Mouse (Mus musculus) limb, embryonic 10.5 days (tissue): ENCODE measurements at regions not wholly inside any gene's neighbourhood (a gene's known extent, or its start where the extent isn't known, plus 50 kb on each side); places are given as distances from the start of the nearest gene placed in this dataset.

Experiments
- DNase-seq: peaks from one replicate; pipeline ENCODE4 v3.0.0-alpha.2; 2017; ENCODE audit warnings: low spot score
- H3K27ac ChIP-seq: fragments of 300-500 bp; sonication (generic); 2 replicates; pipeline ENCODE4 v1.5.1; 2016; ENCODE audit warnings: mild to moderate bottlenecking
- H3K27me3 ChIP-seq: fragments of 300-500 bp; sonication (generic); 2 replicates; pipeline ENCODE4 v1.6.1; 2016; ENCODE audit warnings: low read depth, mild to moderate bottlenecking; ENCODE audit not compliant: poor library complexity, severe bottlenecking
- H3K36me3 ChIP-seq: fragments of 300-500 bp; sonication (generic); 2 replicates; pipeline ENCODE4 v1.6.1; 2016; ENCODE audit warnings: mild to moderate bottlenecking, moderate library complexity
- H3K4me1 ChIP-seq: fragments of 300-500 bp; sonication (generic); 2 replicates; pipeline ENCODE4 v1.6.1; 2016
- H3K4me3 ChIP-seq: fragments of 300-500 bp; sonication (generic); 2 replicates; pipeline ENCODE4 v1.5.1; 2016; ENCODE audit warnings: mild to moderate bottlenecking, moderate library complexity
- H3K9me3 ChIP-seq: fragments of 300-500 bp; sonication (generic); replicated peaks from 2 replicates; pipeline ENCODE4 v1.6.1; 2016; ENCODE audit warnings: mild to moderate bottlenecking
- WGBS: fragments of 180-500 bp; shearing (Covaris S2); methylation state at CpG from one replicate; pipeline ENCODE4 v1.1.7; 2016; 5-methylcytosine and 5-hydroxymethylcytosine counted together

DNA sequence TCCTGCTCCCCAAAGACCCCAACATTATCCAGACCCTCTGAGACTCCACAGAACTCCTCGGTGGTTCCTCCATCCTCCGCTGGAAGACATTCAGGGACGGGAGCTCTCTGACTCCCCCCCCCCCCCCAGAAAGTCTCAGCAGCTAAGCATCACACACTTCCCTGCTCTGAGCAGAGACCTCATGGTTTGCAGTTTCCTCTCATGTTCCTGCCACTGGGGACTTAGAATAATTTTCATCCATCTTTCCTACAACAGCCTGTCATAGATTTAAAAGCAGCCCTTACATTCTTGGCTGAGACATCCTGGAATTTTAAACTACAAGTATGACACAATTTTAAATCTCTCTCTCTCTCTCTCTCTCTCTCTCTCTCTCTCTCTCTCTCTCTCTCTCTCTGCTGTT, 69.2 kb downstream of the Gpr65 start:
- Histone ChIP-seq H3K27me3 (no peaks in the 10 kb centered on the region), H3K27ac (no peak overlapping the region), H3K4me1 (peaks cover 4% of the 10 kb centered on the region; the same call in 1 of the 2 replicates), H3K4me3 (no peak overlapping the region), H3K36me3 (no peaks in the 10 kb centered on the region), H3K9me3 (no peaks in the 10 kb centered on the region)
- no peak for DNase-seq
- WGBS = 63% methylated on average over 3 of the region's 3 CpGs

GRCm38 (mm10) chr12:98339536-98339935, 71.1 kb downstream of the Gpr65 start:
- DNase-seq = no peak
- Histone ChIP-seq H3K27me3 (no peaks in the 10 kb centered on the region), H3K36me3 (no peaks in the 10 kb centered on the region), H3K4me3 (no peak overlapping the region), H3K4me1 (no peaks in the 10 kb centered on the region; the same call in 1 of the 2 replicates), H3K27ac (no peak overlapping the region), H3K9me3 (no peaks in the 10 kb centered on the region)
- 93% methylated on average over 9 of the region's 9 CpGs for WGBS

- no peaks in the 10 kb centered on the region; the same call in 1 of the 2 replicates for H3K4me1 ChIP-seq
- H3K36me3 ChIP-seq = no peaks in the 10 kb centered on the region
- H3K9me3 ChIP-seq = no peaks in the 10 kb centered on the region
- no peak overlapping the region for H3K4me3 ChIP-seq
- DNase-seq = peak; percentile 41
- WGBS = 82% methylated on average over 2 of the region's 2 CpGs
- no peak overlapping the region for H3K27ac ChIP-seq
- H3K27me3 ChIP-seq = no peaks in the 10 kb centered on the region
These were observed 73.7 kb downstream of the Gpr65 start for GRCm38 (mm10) chr12:98342158-98342557.

DNA sequence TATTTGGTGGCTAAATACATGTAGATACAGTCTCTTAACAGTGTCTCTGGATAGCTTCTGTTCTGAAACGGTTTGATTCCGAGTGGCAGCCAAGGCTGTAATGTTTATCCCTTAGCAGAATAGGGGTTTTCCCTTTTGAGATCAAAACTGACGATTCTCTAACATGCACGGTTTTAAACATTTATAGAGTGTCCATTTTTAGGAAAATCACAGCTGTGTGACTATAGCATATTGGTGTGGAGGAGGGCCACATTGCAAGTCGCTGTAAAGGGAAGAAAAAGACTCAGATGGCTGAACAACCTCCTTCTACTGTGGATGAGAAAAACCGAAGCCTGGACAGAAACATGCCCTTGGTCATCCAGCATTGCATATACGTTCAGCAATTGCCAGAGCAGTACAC, 75.2 kb downstream of the Gpr65 start:
- Histone ChIP-seq H3K9me3 (no peaks in the 10 kb centered on the region), H3K36me3 (no peaks in the 10 kb centered on the region), H3K27ac (no peak overlapping the region), H3K4me3 (no peak overlapping the region), H3K4me1 (no peaks in the 10 kb centered on the region), H3K27me3 (no peaks in the 10 kb centered on the region)
- DNase-seq = no peak
- WGBS = 88% methylated on average over 7 of the region's 7 CpGs

- Histone ChIP-seq H3K36me3 (no peaks in the 10 kb centered on the region), H3K27me3 (no peaks in the 10 kb centered on the region), H3K4me3 (no peak overlapping the region), H3K27ac (no peak overlapping the region), H3K4me1 (no peaks in the 10 kb centered on the region), H3K9me3 (no peaks in the 10 kb centered on the region)
- WGBS = 86% methylated on average over 6 of the region's 6 CpGs
- DNase-seq = no peak
These were observed 78.6 kb downstream of the Gpr65 start for GRCm38 (mm10) chr12:98347056-98347455.

DNA sequence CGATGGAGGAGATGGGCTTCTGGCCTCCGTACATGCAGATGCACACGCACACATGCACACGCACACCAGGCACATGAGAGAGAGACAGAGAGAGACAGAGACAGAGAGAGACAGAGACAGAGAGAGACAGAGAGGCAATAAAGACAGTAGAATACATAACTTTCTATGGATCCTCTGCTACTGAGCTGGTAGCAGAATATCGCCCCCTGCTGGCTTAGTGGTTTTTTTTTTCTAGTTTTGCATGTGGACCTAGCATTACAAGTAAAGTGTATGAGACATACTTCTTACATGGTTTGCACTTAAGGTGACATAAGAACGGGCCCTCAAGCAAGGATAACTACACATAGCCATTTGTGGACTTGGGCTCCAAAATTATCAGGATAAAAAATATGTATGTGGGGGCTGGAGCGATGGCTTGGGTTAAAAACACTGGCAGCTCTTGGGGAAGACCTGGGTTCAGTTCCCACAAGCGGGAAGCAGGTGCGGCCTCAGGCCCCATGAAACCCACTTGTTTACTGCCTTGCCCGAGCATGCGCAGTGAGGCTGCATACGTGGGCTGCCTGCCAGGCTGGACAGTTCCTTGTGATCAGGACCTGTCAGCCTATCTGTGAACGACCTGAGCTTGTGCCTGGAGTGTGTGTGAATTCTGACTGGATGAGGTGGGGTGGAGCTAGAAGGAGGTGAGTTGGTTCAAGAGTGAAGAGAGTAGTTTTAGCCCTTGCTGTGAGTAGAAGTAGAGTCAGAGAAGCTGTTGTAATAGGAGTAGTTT, 79.3 kb downstream of the Gpr65 start:
- no peak for DNase-seq
- Histone ChIP-seq H3K27me3 (no peaks in the 10 kb centered on the region), H3K4me3 (no peak overlapping the region), H3K36me3 (no peaks in the 10 kb centered on the region), H3K4me1 (no peaks in the 10 kb centered on the region), H3K9me3 (no peaks in the 10 kb centered on the region), H3K27ac (no peak overlapping the region)
- 77% methylated on average over 13 of the region's 13 CpGs for WGBS

DNA sequence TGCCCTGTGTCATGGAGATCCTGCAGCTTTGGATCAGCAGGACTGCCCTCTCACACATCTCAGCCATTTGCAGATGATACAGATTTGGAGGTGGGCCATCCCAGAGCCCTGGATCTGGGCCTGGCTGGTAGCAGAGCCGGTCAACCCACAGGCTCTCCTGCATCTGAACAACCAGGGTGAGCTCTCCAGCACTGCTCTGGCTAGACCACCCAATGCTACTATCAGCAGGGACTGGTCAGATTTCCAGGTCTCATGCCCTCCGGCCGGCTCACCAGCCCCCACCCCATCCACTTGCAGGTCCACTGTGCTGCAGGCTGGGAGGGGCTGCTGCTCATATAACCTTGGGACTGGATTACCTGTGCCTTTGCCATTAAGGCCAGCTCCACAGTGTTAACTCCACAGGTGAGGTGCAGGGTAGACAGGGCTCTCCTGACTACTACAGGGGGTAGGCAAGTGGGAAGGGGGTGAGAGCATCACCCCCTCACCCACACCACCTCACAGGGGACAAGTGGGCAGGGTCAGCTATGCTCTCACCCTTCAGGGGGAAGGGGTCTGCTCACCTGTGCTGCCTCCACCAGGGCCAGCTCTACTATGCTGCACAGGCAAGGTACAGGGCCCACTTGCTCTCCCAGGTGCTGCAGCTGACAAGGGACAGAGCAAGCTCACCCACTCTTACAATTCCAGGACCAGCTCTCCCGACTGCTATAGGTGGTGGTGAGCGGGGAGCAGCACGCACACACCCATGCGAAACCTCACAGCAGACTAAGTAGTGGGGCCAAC, 81.6 kb downstream of the Gpr65 start:
- DNase-seq = no peak
- Histone ChIP-seq H3K4me1 (no peaks in the 10 kb centered on the region), H3K4me3 (no peak overlapping the region), H3K27me3 (no peaks in the 10 kb centered on the region), H3K27ac (no peak overlapping the region), H3K9me3 (no peaks in the 10 kb centered on the region), H3K36me3 (no peaks in the 10 kb centered on the region)
- 91% methylated on average over 7 of the region's 7 CpGs for WGBS

- Histone ChIP-seq H3K9me3 (no peaks in the 10 kb centered on the region), H3K4me3 (no peak overlapping the region), H3K4me1 (no peaks in the 10 kb centered on the region), H3K27ac (no peak overlapping the region), H3K27me3 (no peaks in the 10 kb centered on the region), H3K36me3 (no peaks in the 10 kb centered on the region)
- no peak for DNase-seq
- 95% methylated on average over 2 of the region's 2 CpGs for WGBS
These were observed 84.0 kb downstream of the Gpr65 start for GRCm38 (mm10) chr12:98352401-98352800.

GRCm38 (mm10) chr12:98354545-98354944, 86.1 kb downstream of the Gpr65 start:
- no peak for DNase-seq
- Histone ChIP-seq H3K36me3 (no peaks in the 10 kb centered on the region), H3K27ac (no peak overlapping the region), H3K4me3 (no peak overlapping the region), H3K27me3 (no peaks in the 10 kb centered on the region), H3K9me3 (no peaks in the 10 kb centered on the region), H3K4me1 (no peaks in the 10 kb centered on the region)
- WGBS = 74% methylated on average over 1 of the region's 1 CpGs

GRCm38 (mm10) chr12:98367583-98367982, 99.1 kb downstream of the Gpr65 start:
- Histone ChIP-seq H3K4me1 (peaks cover 15% of the 10 kb centered on the region), H3K27ac (no peak overlapping the region), H3K9me3 (no peaks in the 10 kb centered on the region), H3K36me3 (no peaks in the 10 kb centered on the region), H3K27me3 (no peaks in the 10 kb centered on the region), H3K4me3 (no peak overlapping the region)
- 85% methylated on average over 2 of the region's 2 CpGs for WGBS
- no peak for DNase-seq

DNA sequence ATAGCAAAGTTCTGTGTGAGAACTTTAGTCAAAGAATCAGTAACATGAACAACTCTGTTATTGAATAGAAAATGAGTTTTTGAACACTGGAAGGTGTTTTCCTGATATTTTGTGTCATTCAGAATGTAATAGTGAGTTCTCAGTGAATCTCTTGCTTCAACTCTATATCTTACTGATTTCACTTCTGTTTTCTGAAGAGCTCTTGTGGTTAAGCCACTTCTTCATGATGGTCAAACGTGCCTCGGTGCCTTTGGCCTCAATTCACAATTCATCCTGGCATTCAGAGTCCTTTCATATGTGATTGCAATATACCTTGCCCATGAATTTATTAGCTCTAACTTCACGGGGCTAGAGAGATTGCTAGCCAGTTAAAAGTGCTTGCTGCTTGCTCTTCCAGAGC, 102.3 kb downstream of the Gpr65 start:
- WGBS = 72% methylated on average over 3 of the region's 3 CpGs
- Histone ChIP-seq H3K36me3 (no peaks in the 10 kb centered on the region), H3K27ac (no peak overlapping the region), H3K4me1 (peaks cover 15% of the 10 kb centered on the region), H3K9me3 (no peaks in the 10 kb centered on the region), H3K27me3 (no peaks in the 10 kb centered on the region; the same call in 1 of the 2 replicates), H3K4me3 (no peak overlapping the region)
- no peak for DNase-seq

DNA sequence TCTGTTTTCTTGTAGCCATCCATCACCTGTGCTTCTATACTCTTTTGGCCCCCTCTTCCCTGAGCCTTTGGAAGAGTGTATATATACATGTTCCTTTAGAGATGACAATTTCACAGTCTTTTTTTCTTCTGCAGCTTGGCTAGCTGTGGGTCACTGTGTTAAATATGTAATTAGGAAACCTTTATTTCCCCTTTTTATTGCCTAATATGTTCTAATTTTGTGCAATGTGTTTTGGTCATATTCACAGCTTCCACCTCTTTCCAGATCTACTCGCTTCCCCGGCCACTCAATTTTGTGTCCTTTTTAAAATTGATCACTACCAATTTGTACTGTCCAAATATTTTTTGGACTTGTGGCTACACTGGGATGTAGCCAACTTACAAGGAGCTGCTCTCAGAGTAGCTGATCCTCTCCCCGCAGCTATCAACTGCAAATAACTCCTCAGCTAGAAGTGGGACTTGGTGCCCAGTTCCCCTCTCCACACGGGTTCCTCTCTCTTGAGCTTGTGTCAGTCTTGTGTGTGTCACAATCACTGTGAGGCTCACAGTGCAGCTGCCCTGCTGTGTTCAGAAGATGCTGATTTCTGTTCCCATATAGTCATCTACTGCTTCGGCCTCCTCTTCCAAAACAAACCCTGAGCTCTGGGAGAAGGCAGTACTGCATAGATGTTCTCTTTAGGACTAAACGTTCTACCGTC, 106.9 kb downstream of the Gpr65 start:
- no peaks in the 10 kb centered on the region for H3K36me3 ChIP-seq
- H3K27me3 ChIP-seq = no peaks in the 10 kb centered on the region; the same call in 1 of the 2 replicates
- no peak overlapping the region for H3K4me3 ChIP-seq
- no peak overlapping the region for H3K27ac ChIP-seq
- H3K4me1 ChIP-seq = peaks cover 21% of the 10 kb centered on the region
- no peak for DNase-seq
- WGBS = 88% methylated on average over 7 of the region's 7 CpGs
- no peaks in the 10 kb centered on the region for H3K9me3 ChIP-seq
